Mouse (Mus musculus): ENCODE measurements around the gene Serpine3. TPM values are rescaled to one million over a fixed set of nuclear protein-coding genes. Genes with fewer than 3 reads are reported as not detected.
"Not testable (repeated sequence)": the region's sequence is repeated elsewhere in the genome, so short reads cannot be mapped to it uniquely, and the experiment has no call there.

Serpine3 gene
- not detected in 2 replicates for polyA plus RNA-seq (2016; fragmentation: Nextera tagmentation; extraction: Ambion mirVana)

DNA sequence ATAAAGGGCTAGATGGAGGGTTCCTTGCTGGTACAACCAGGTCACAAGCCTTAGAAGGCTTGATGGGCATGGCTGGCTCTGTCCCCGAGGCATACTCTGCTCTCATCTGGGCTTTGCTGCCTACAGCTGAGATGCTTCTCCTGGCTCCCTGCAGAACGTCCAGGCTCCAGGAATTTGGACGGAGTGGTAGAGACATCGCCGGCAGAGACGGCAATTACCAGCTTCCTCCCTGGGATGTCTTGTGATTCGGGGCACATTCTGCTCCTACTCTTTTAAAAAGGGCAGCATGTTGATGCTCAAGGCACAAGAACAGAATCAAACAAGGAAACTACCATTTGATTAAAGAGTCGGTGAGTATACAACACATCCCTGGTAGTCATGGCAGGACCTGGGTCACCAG lies at the start of gene Serpine3:
Serpine3 (plus strand) TSS at position 301 of the 400 bp plus-strand sequence.
- DNase-seq (ENCODE audit: low spot score) = no peak
- Histone ChIP-seq H3K9me3 (no peaks in the 10 kb centered on the region), H3K36me3 (no peaks in the 10 kb centered on the region), H3K4me3 (no peak within 1 kb of the TSS), H3K27me3 (ENCODE audit: insufficient read depth, poor library complexity, severe bottlenecking) (no peaks in the 10 kb centered on the region), H3K27ac (no peak within 1 kb of the TSS), H3K4me1 (replicated peaks) (peaks cover 5% of the 10 kb centered on the region)
- WGBS = 84% methylated on average over 8 of the region's 8 CpGs

DNA sequence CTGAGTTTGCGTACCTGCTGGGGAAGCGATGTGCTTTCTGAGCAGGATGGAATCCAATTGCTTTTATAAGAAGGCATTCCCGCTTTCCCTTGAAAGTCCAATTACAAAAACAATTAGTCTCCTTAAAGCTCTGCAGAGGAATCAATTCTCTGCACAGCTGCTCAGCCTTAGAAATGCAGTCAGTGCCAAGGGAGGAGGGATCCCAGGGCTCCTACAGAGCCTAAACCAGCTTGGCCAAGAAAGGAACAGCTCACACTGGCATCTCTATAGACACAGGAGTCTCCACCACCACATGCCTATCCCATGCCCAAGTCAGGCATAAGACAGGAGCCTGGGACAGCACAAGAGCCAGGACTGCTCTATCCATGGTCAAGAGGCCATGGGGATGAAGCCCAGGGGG lies 41.1 kb upstream of the Serpine3 start:
- DNase-seq (ENCODE audit: low spot score) = no peak
- H3K4me3 ChIP-seq = no peak overlapping the region
- H3K4me1 ChIP-seq (replicated peaks) = no peaks in the 10 kb centered on the region
- no peaks in the 10 kb centered on the region for H3K36me3 ChIP-seq
- H3K9me3 ChIP-seq = no peaks in the 10 kb centered on the region
- no peak overlapping the region for H3K27ac ChIP-seq
- no peaks in the 10 kb centered on the region for H3K27me3 ChIP-seq (ENCODE audit: insufficient read depth, poor library complexity, severe bottlenecking)
- 81% methylated on average over 3 of the region's 3 CpGs for WGBS

DNA sequence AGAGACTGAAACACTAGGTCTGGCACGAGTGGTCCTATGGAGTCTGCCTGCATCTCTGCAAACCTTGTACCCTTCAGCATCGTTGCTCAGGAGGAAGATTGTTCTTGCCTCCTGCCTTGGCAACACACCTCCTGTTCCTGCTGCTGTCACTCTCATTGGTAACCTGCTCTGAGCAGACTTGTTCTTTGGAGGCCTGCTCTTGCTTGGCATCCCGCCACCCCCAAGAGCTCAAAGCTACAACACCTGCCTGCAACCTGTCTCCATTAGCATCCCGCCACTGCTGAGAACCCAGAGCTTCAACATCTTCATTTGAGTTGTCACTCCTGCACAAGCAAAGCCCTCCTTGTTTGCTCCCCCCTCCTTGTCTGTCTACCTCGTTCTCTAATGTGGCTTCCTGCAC lies 35.5 kb upstream of the Serpine3 start:
- H3K36me3 ChIP-seq = no peaks in the 10 kb centered on the region
- 86% methylated on average over 5 of the region's 5 CpGs for WGBS
- H3K27me3 ChIP-seq (ENCODE audit: insufficient read depth, poor library complexity, severe bottlenecking) = no peaks in the 10 kb centered on the region
- no peak for DNase-seq (ENCODE audit: low spot score)
- H3K4me3 ChIP-seq = no peak overlapping the region
- H3K27ac ChIP-seq = no peak overlapping the region
- no peaks in the 10 kb centered on the region for H3K9me3 ChIP-seq
- H3K4me1 ChIP-seq (replicated peaks) = no peaks in the 10 kb centered on the region

DNA sequence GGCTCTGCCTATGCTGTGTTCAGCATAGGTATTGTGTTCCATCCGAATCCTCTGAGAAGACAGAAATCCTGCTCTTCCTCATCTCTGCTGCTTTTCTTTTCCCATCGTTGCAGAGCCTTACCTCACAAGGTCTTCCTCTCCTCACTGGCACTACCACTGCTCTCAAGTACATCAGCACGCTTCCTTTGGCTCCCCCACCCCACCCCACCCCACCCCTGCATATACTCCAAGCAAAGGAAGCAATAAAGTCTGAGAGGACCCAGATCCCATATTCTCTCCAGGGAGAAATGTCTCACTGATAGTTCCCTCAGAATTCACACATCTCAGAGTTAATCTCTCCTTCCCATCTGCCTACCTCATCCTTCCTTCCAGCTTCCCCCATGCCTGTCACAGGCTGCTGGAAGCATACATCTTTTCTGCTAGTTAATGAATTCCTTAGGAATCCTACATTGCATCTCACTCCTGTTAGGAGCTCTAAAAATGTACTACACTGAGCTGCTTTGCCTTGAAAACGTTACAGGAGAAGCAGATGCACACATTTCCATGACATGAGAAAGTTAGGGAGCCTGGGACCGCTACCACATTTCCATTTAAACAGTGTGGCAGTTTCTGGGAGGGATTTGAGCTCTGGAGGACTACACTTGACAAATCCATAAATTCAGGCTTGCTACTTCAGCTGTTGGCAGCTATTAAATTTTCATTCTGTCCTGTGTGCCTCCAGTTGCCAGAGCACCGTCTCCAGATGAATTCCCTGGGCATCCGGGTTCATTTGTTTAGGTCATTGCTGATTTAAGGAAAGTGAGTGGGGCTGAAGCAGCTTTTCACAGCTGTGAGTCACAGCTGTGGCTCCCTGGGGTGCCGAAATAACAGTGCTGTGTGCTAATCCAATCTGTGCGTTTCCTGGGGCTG lies 25.8 kb upstream of the Serpine3 start:
- Histone ChIP-seq H3K27ac (no peak overlapping the region), H3K36me3 (no peaks in the 10 kb centered on the region), H3K27me3 (ENCODE audit: insufficient read depth, poor library complexity, severe bottlenecking) (no peaks in the 10 kb centered on the region), H3K4me1 (replicated peaks) (peaks cover 7% of the 10 kb centered on the region), H3K9me3 (no peaks in the 10 kb centered on the region), H3K4me3 (no peak overlapping the region)
- 42% methylated on average over 9 of the region's 9 CpGs for WGBS
- no peak for DNase-seq (ENCODE audit: low spot score)

DNA sequence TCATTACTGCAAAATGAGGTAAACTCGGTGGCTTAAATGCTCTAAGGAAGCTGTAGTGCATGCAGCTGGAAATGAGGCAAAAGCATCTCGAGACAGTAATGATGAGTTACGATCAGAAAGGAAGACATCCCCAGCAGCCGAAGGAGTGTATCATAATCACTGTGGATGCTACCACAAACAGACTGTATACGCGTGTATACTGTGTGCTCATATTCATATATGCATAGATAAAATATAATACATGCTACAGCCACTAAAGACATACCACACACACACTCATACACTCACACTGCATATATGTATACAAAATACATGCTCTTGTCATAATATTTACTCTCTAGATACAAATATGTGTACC lies 25.1 kb upstream of the Serpine3 start:
- peaks cover 7% of the 10 kb centered on the region for H3K4me1 ChIP-seq (replicated peaks)
- H3K27ac ChIP-seq = no peak overlapping the region
- no peaks in the 10 kb centered on the region for H3K9me3 ChIP-seq
- H3K4me3 ChIP-seq = no peak overlapping the region
- H3K36me3 ChIP-seq = no peaks in the 10 kb centered on the region
- 65% methylated on average over 6 of the region's 6 CpGs for WGBS
- DNase-seq (ENCODE audit: low spot score) = no peak
- H3K27me3 ChIP-seq (ENCODE audit: insufficient read depth, poor library complexity, severe bottlenecking) = no peaks in the 10 kb centered on the region

DNA sequence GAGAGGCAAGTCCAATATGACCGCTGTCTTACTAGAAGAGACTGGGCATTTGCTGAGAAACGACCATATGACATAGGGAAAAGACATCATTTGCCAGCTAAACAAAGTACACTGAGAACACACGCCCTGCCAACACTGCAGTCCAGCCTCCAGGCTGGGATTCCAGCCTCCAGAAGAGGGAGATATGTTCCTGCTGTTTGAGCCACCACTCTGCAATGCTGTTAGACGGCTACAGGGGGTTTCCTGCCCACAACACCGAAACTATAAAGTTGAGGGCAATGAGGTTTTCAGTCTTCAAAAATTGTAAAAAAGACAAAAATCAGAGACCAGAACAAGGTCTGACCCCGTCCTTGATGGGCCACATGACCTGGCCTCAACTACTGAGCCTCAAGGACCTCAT lies 24.4 kb upstream of the Serpine3 start:
- WGBS = 77% methylated on average over 6 of the region's 6 CpGs
- Histone ChIP-seq H3K4me3 (no peak overlapping the region), H3K9me3 (no peaks in the 10 kb centered on the region), H3K36me3 (no peaks in the 10 kb centered on the region), H3K27me3 (ENCODE audit: insufficient read depth, poor library complexity, severe bottlenecking) (no peaks in the 10 kb centered on the region), H3K27ac (no peak overlapping the region), H3K4me1 (replicated peaks) (peaks cover 7% of the 10 kb centered on the region)
- no peak for DNase-seq (ENCODE audit: low spot score)

DNA sequence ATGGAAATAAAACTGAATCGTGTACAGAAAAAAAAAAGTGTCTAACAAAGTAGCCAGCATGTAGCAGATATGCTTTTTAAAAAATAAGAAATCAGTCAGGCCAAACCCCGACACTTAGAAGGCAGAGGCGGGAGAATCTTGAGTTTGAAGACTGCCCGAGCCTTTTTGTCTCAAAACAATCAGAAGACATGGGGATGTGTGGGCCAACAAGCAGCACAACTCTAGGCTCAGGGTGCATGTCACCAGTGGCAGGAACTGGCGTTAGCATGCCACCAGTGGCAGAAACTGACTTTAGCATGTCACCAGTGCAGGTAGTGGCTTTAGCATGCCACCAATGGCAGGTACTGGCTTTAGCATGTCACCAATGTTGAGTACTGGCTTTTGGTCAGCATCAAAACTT lies 23.9 kb upstream of the Serpine3 start:
- H3K27me3 ChIP-seq (ENCODE audit: insufficient read depth, poor library complexity, severe bottlenecking) = no peaks in the 10 kb centered on the region
- H3K27ac ChIP-seq = no peak overlapping the region
- peaks cover 7% of the 10 kb centered on the region for H3K4me1 ChIP-seq (replicated peaks)
- no peak for DNase-seq (ENCODE audit: low spot score)
- no peaks in the 10 kb centered on the region for H3K36me3 ChIP-seq
- H3K9me3 ChIP-seq = no peaks in the 10 kb centered on the region
- H3K4me3 ChIP-seq = no peak overlapping the region
- 87% methylated on average over 5 of the region's 5 CpGs for WGBS

DNA sequence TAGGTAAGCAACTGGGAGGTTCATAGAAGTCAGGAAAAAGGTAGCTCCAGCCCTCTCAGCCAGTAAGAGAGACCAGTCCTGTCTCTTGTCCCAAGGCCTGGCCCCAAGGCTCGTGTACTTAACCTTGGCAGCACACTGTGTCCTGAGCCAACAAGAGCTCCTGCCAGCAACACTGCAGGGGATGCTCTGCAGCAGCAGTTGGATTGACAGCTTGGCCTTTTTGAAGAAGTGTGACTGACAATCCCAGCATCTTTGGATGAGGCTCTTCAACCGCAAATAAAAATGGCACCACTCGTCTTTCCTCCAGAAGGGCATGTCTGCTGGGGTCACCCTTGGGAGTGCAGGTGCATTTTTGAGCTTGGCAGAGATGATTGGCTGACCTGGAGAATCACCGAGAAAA lies 23.1 kb upstream of the Serpine3 start:
- Histone ChIP-seq H3K4me3 (no peak overlapping the region), H3K36me3 (no peaks in the 10 kb centered on the region), H3K9me3 (no peaks in the 10 kb centered on the region), H3K27ac (no peak overlapping the region), H3K27me3 (ENCODE audit: insufficient read depth, poor library complexity, severe bottlenecking) (no peaks in the 10 kb centered on the region), H3K4me1 (replicated peaks) (peaks cover 7% of the 10 kb centered on the region)
- DNase-seq (ENCODE audit: low spot score) = no peak
- 69% methylated on average over 4 of the region's 4 CpGs for WGBS

DNA sequence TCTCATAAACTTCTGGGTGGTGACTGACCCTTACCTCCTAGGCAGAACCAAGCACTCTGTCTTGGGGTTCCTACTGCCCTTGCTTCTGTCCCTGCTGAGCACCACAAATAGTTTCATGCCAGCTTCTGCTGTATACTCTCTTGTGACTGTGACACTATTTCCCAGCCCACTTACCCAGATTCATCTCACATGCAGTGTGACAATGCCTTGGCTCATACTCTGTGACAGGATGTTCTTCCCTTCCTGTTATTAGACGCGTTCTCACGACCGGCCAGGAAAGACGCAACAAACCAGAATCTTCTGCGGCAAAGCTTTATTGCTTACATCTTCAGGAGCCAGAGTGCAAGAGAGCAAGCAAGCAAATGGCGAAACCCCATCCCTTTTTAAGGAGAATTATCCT lies 21.1 kb upstream of the Serpine3 start:
- not testable (repeated sequence) for H3K4me1 ChIP-seq (replicated peaks); H3K36me3 ChIP-seq
- 92% methylated on average over 6 of the region's 7 CpGs for WGBS

DNA sequence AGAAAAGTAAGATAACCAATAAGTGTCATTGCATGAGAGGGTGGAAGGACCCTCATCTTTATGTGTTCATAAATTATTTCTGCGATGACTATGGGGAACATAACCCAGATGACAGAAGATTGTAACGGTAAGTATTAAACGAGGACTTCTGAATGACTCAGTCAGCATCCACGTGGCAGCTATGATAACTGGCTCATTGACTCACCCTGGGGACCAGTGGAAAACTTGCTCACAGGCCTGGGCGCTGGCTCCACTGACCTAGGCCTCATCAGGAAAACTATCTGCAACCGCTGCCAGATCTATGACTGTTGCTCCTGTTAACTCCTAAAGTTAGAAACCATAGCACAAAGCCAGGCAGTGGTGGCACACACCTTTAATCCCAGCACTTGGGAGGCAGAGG lies 15.1 kb upstream of the Serpine3 start:
- H3K36me3 ChIP-seq = no peaks in the 10 kb centered on the region
- H3K4me1 ChIP-seq (replicated peaks) = no peaks in the 10 kb centered on the region
- H3K27ac ChIP-seq = no peak overlapping the region
- H3K4me3 ChIP-seq = no peak overlapping the region
- DNase-seq (ENCODE audit: low spot score) = no peak
- H3K9me3 ChIP-seq = 0 out of 2 replicates have a peak, but pooled peaks cover 3% of the 10 kb centered on the region
- 91% methylated on average over 6 of the region's 6 CpGs for WGBS
- no peaks in the 10 kb centered on the region for H3K27me3 ChIP-seq (ENCODE audit: insufficient read depth, poor library complexity, severe bottlenecking)

More for the DNA sequence above, 21.1 kb upstream of the Serpine3 start:
- H3K9me3 ChIP-seq; DNase-seq (ENCODE audit: low spot score); H3K4me3 ChIP-seq; H3K27me3 ChIP-seq (ENCODE audit: insufficient read depth, poor library complexity, severe bottlenecking); H3K27ac ChIP-seq: not testable (repeated sequence)

DNA sequence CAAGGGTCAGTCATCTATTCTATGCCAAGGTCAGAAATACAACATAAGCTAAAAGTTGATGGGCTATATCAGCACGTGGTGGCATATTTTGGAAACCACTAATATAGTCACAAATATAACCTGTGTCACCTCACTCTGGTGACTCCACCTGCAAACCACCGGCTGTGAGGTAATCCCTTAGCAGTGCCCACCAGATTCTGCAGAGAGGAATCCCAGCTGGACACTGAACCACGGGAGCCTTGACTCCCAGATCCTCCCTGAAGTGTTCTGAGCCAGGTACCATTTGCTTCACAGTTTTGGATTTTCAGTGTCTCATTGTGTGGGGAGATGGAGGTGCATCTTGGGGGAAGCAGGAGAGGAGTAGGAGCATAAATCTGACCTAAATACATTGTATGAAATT lies 13.1 kb upstream of the Serpine3 start:
- 63% methylated on average over 3 of the region's 3 CpGs for WGBS
- H3K27me3 ChIP-seq (ENCODE audit: insufficient read depth, poor library complexity, severe bottlenecking) = no peaks in the 10 kb centered on the region
- no peak overlapping the region for H3K4me3 ChIP-seq
- H3K9me3 ChIP-seq = 0 out of 2 replicates have a peak, but pooled peaks cover 3% of the 10 kb centered on the region
- no peak overlapping the region for H3K27ac ChIP-seq
- DNase-seq (ENCODE audit: low spot score) = no peak
- no peaks in the 10 kb centered on the region for H3K36me3 ChIP-seq
- H3K4me1 ChIP-seq (replicated peaks) = no peaks in the 10 kb centered on the region

DNA sequence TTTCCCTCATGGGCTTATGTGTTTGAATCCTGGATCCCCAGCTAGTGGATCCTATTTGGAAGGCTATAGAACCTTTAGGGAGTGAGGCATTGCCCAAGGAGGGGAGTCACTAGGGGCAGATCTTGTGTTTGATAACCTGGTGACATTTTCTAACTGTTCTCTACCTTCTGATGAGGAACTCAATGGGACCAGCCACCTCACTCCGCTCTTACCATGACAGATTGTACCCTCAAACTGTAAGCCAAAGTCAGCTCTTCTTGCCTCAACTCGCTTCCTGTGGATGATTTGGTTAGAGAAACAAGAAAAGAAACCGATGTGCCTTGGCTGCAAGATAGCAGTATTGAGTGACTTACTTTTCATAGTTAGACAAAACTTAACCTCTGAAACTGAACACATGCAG lies 11.7 kb upstream of the Serpine3 start:
- no peak for DNase-seq (ENCODE audit: low spot score)
- Histone ChIP-seq H3K4me3 (no peak overlapping the region), H3K4me1 (replicated peaks) (no peaks in the 10 kb centered on the region), H3K27me3 (ENCODE audit: insufficient read depth, poor library complexity, severe bottlenecking) (no peaks in the 10 kb centered on the region), H3K27ac (no peak overlapping the region), H3K9me3 (0 out of 2 replicates have a peak, but pooled peaks cover 3% of the 10 kb centered on the region), H3K36me3 (no peaks in the 10 kb centered on the region)
- 89% methylated on average over 3 of the region's 3 CpGs for WGBS

DNA sequence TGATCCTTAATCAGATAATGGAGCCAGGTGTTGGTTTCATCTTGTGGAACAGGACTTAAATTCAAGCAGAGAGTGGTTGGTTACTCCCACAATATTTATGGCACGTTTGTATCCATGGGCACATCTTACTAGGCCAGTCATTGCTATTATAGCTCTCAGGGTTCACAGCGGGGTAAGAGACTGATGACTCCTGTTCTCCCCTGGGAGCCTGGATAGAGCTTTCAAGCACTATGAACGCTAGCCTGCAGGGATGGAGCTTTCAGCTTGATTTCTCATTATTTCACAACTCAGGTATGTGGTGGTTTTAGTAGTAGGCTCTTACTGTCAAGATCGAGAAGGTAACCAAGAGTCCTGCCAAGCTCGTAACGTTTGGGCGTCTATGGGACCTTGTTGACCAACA lies 7.5 kb upstream of the Serpine3 start:
- no peaks in the 10 kb centered on the region for H3K27me3 ChIP-seq (ENCODE audit: insufficient read depth, poor library complexity, severe bottlenecking)
- H3K9me3 ChIP-seq = no peaks in the 10 kb centered on the region
- no peaks in the 10 kb centered on the region for H3K4me1 ChIP-seq (replicated peaks)
- no peak for DNase-seq (ENCODE audit: low spot score)
- no peaks in the 10 kb centered on the region for H3K36me3 ChIP-seq
- no peak overlapping the region for H3K27ac ChIP-seq
- no peak overlapping the region for H3K4me3 ChIP-seq
- 84% methylated on average over 7 of the region's 7 CpGs for WGBS

Measured in hindbrain, embryonic 10.5 days (tissue).